Mouse (Mus musculus) midbrain, postnatal 0 days (tissue): ENCODE measurements around the gene Pard3b. TPM values are rescaled to one million over a fixed set of nuclear protein-coding genes. Genes with fewer than 3 reads are reported as not detected.
A peak's percentile ranks its signal among the peaks of the same experiment; 100 is the strongest.

Source experiments
- ATAC-seq: fragments of 200-750 bp; cut with Nextera tagmentation; 2 replicates; pipeline ENCODE4 v1.8.0; 2017; ENCODE audit warnings: moderate number of reproducible peaks, mild to moderate bottlenecking, moderate TSS enrichment, moderate library complexity; ENCODE audit not compliant: low FRiP score
- DNase-seq: peaks from one replicate; pipeline ENCODE4 v3.0.0-alpha.2; 2015; ENCODE audit warnings: low spot score
- H3K27ac ChIP-seq: fragments of 300-500 bp; sonication (generic); 2 replicates; pipeline ENCODE4 v1.5.1; 2014; ENCODE audit warnings: low read depth, mild to moderate bottlenecking, low read length, mixed read lengths
- H3K27me3 ChIP-seq: fragments of 300-500 bp; sonication (generic); 2 replicates; pipeline ENCODE4 v1.6.1; 2014; ENCODE audit warnings: low read length, control low read depth, mixed read lengths; ENCODE audit not compliant: insufficient read depth
- H3K36me3 ChIP-seq: fragments of 300-500 bp; sonication (generic); 2 replicates; pipeline ENCODE4 v1.6.1; 2014; ENCODE audit warnings: low read length, control low read depth, mixed read lengths; ENCODE audit not compliant: insufficient read depth
- H3K4me1 ChIP-seq: fragments of 300-500 bp; sonication (generic); 2 replicates; pipeline ENCODE4 v1.6.1; 2014; ENCODE audit warnings: mild to moderate bottlenecking, control low read depth, antibody characterized with exemption, low read length, mixed read lengths; ENCODE audit not compliant: insufficient read depth
- H3K4me2 ChIP-seq: fragments of 300-500 bp; sonication (generic); 2 replicates; pipeline ENCODE4 v1.6.1; 2014; ENCODE audit warnings: low read depth, mild to moderate bottlenecking, low read length, mixed read lengths; ENCODE audit not compliant: poor library complexity, severe bottlenecking
- H3K4me3 ChIP-seq: fragments of 300-500 bp; sonication (generic); 2 replicates; pipeline ENCODE4 v1.5.1; 2014; ENCODE audit warnings: low read depth, mild to moderate bottlenecking, low read length, moderate library complexity
- H3K9ac ChIP-seq: fragments of 300-500 bp; sonication (generic); replicated peaks from 2 replicates; pipeline ENCODE4 v1.6.1; 2014; ENCODE audit warnings: mild to moderate bottlenecking, low read length, moderate library complexity, mixed read lengths; ENCODE audit not compliant: poor library complexity, severe bottlenecking
- H3K9me3 ChIP-seq: fragments of 300-500 bp; sonication (generic); 2 replicates; pipeline ENCODE4 v1.6.1; 2016; ENCODE audit warnings: low read length, control low read depth
- CTCF ChIP-seq: IDR thresholded peaks from 2 replicates; pipeline ENCODE4 v1.5.1; 2016; ENCODE audit warnings: antibody characterized with exemption, mild to moderate bottlenecking
- WGBS: fragments of 180-500 bp; shearing (Covaris S2); extraction: QIAGEN DNeasy Blood & Tissue Kit; methylation state at CpG from one replicate; pipeline ENCODE4 v1.1.7; 2014; 5-methylcytosine and 5-hydroxymethylcytosine counted together
- polyA plus RNA-seq: library from polyadenylated mRNA; unstranded; fragments of >200 nt; fragmentation: Nextera tagmentation; extraction: Ambion mirVana; gene quantifications from 2 replicates; pipeline ENCODE4 v1.2.1, GENCODE M21; 2015
- total RNA-seq: library from RNA; depleted of rRNA; stranded (reverse); fragments of >200 nt; gene quantifications from 2 replicates; pipeline ENCODE4 v1.2.3, GENCODE M21; 2014

Pard3b gene
- total and polyA plus RNA-seq, 2 experiments from 2014 or later: 5.3 to 7.0 TPM

DNA sequence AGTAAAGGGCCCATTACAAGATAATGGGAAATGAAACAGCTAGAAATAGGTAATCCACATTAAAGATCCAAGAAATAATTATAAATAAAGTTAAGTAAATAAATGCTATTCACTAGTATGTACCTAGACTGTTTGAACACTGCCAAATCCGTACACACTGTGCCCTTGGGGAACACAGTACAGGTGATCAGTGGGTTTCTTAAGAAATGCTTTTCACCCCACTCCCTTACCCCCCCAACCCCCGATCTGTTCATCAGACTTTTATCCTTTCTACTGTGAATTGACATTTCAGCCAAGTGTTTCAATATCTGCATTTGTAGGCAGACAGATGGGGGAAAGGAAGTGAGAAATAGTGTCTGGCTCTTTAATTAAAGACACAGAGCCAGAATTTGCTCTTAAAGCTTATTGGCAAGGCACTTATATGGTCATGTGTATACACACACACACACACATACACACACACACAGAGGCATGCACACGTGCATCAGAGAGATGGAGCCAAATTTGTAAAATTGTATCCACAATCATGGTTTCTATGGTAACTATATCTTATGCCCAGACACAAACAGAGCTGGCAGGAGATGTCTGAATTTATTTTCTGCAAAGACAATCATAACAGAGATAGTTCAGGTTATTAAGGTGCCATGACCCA lies 938.4 kb downstream of the Pard3b start:
- no peak overlapping the region for H3K9ac ChIP-seq
- TF ChIP-seq CTCF: no peak
- no peaks in the 10 kb centered on the region for H3K9me3 ChIP-seq
- ATAC-seq: 0 out of 2 replicates have a peak, but pooled peaks have one; percentile 49
- no peak overlapping the region for H3K4me2 ChIP-seq
- no peak overlapping the region for H3K27ac ChIP-seq
- DNase-seq: no peak
- H3K36me3 ChIP-seq: no peaks in the 10 kb centered on the region
- WGBS: 52% methylated on average over 3 of the region's 3 CpGs
- no peaks in the 10 kb centered on the region for H3K27me3 ChIP-seq
- no peaks in the 10 kb centered on the region for H3K4me1 ChIP-seq
- no peak overlapping the region for H3K4me3 ChIP-seq

DNA sequence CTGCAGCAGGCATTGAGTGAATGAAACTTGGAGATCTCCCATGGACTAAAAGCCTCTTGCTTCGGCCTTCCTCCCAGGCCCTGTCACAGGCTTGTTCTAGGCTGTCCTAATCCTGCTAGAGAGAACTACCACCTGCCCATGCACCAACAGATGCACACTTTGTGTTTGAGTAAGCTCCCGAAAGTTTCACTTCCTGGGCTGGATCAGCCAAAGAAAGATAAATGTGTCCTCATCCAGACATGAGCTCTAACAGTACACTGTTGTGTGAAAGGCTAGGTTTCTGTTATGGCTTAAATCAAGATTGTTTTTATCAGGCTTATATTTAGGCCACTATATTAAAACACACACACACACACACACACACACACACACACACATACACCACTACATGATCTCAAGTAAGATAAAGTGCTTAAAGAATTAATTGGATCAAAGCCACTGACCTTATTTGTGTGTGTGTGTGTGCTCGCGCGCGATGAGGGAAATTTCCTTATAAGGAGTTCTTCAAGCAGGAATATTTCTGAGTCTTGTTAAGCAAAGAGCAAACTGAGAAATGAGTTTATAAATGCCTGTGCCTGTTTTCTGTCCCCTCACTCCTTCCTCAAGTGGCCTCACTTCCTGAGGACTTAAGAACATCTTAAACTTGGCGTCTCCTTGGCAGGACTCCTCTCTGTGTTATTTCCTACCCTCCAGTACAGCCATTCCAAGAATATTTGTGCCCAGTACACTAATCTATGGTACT lies 940.6 kb downstream of the Pard3b start:
- no peak for DNase-seq
- H3K36me3 ChIP-seq: no peaks in the 10 kb centered on the region
- no peaks in the 10 kb centered on the region for H3K9me3 ChIP-seq
- H3K27me3 ChIP-seq: no peaks in the 10 kb centered on the region
- H3K4me1 ChIP-seq: no peaks in the 10 kb centered on the region
- ATAC-seq: no peak
- no peak overlapping the region for H3K9ac ChIP-seq
- no peak for TF ChIP-seq CTCF
- H3K27ac ChIP-seq: no peak overlapping the region
- no peak overlapping the region for H3K4me2 ChIP-seq
- WGBS: 76% methylated on average over 7 of the region's 7 CpGs
- H3K4me3 ChIP-seq: no peak overlapping the region

DNA sequence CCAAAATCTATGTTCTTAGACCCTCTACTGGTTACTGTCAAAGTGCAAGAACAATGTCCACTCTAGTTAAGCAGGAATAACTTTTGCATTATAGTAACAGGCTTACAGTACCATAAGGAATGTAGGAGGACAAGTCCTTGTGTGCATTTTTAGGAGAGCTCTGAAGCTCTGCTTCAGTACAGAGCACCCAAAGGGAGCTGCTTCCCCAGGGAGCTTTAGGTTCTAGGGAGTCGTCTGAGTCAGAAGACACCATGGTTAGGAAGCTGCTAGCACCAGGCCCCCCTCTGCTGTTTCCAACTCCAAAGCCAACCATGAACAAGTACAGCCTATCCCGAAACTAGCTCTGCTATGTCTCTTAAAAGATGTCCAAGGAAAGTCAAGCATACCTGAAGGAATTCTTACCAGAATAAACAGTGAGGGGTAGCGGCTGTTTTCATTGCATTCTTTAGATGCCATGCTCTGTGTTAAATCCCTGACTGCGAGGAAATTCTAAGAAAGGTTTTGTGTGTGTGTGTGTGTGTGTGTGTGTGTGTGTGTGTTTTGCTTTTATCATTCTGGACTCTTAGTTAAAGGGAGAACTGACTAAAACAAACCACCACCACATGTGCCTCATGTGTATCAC lies 941.8 kb downstream of the Pard3b start:
- Histone ChIP-seq H3K4me1 (no peaks in the 10 kb centered on the region), H3K9me3 (no peaks in the 10 kb centered on the region), H3K4me3 (no peak overlapping the region), H3K9ac (no peak overlapping the region), H3K27ac (no peak overlapping the region), H3K36me3 (no peaks in the 10 kb centered on the region), H3K4me2 (no peak overlapping the region), H3K27me3 (no peaks in the 10 kb centered on the region)
- no peak for ATAC-seq
- no peak for DNase-seq
- 65% methylated on average over 4 of the region's 4 CpGs for WGBS
- TF ChIP-seq CTCF: no peak

DNA sequence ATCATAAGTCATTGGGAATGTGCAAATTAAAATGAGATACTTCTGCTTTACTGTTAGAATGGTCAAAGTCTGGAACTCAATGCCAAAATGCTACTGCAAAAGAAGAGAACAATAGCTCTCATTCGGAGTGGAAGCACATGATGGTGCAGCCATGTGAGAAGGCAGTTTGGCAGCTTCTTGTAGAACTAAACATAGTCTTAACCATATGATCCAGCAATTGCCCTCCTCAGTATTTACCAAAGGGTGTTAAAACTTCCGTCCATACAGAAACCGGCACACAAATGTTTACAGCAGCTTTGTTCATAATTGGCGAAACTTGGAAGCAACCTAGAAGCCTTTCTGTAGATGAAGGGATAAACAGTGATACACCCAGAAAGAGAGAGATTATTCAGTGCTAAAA lies 943.9 kb downstream of the Pard3b start:
- Histone ChIP-seq H3K4me1 (no peaks in the 10 kb centered on the region), H3K27ac (no peak overlapping the region), H3K9ac (no peak overlapping the region), H3K4me2 (no peak overlapping the region), H3K4me3 (no peak overlapping the region), H3K36me3 (no peaks in the 10 kb centered on the region), H3K9me3 (no peaks in the 10 kb centered on the region), H3K27me3 (no peaks in the 10 kb centered on the region)
- no peak for TF ChIP-seq CTCF
- no peak for ATAC-seq
- 84% methylated on average over 4 of the region's 4 CpGs for WGBS
- no peak for DNase-seq

DNA sequence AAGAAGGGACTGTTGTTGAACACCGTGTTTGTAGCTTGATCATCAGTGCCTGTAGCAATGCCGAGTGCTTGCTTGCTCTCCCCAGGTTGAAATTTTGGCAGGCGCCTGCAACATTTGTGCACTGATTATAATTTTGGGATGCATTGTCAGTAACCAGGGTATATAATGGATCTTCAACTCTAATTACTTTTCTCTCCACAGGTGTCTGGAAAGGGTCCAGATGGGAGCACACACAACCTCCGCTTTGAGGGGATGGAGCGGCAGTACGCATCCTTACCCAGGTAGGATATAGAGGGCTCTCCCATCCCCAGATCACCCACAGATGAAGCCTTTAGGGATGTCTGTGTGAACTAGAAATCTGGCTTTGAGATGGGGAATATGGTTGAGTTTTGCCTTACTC lies 948.9 kb downstream of the Pard3b start:
- Histone ChIP-seq H3K27me3 (no peaks in the 10 kb centered on the region), H3K9ac (no peak overlapping the region), H3K9me3 (no peaks in the 10 kb centered on the region), H3K4me2 (no peak overlapping the region), H3K36me3 (no peaks in the 10 kb centered on the region), H3K4me1 (no peaks in the 10 kb centered on the region), H3K27ac (no peak overlapping the region), H3K4me3 (no peak overlapping the region)
- no peak for ATAC-seq
- peak; percentile 40 for DNase-seq
- 87% methylated on average over 6 of the region's 6 CpGs for WGBS
- TF ChIP-seq CTCF: no peak
